Mouse (Mus musculus) E14TG2a.4 (cell line): ENCODE results near the gene Apba2.

Experiments
- CTCF ChIP-seq: conservative IDR thresholded peaks from 2 replicates; pipeline ENCODE4 v1.5.1; 2014; ENCODE audit warnings: low read length
- NANOG ChIP-seq: IDR thresholded peaks from 2 replicates; pipeline ENCODE4 v1.6.1; 2014; ENCODE audit warnings: borderline replicate concordance, low read length, mixed read lengths
- POU5F1 ChIP-seq: IDR thresholded peaks from 2 replicates; pipeline ENCODE4 v1.6.1; 2014; ENCODE audit warnings: low read length, borderline replicate concordance

GRCm38 (mm10) chr7:64646046-64646445 is 144.5 kb downstream of the Apba2 start:
- TF ChIP-seq CTCF (no peak), NANOG (no peak), POU5F1 (no peak)
